Mouse (Mus musculus) brain, adult 10 weeks (tissue): ENCODE results near the gene Kcnh7. TPM values are rescaled to one million over a fixed set of nuclear protein-coding genes. Genes with fewer than 3 reads are reported as not detected.

Experiments
- polyA plus RNA-seq: library from polyadenylated mRNA; stranded (reverse); fragments of 350-450 nt; fragmentation: Illumina TruSeq; extraction: RNeasy Lipid Tissue Mini Kit (QIAGEN cat#74804); gene quantifications from one replicate; pipeline ENCODE4 v1.2.3, GENCODE M21; 2015; ENCODE audit warnings: low read depth, low replicate concordance

Kcnh7 gene
- 25.0 TPM for polyA plus RNA-seq

DNA sequence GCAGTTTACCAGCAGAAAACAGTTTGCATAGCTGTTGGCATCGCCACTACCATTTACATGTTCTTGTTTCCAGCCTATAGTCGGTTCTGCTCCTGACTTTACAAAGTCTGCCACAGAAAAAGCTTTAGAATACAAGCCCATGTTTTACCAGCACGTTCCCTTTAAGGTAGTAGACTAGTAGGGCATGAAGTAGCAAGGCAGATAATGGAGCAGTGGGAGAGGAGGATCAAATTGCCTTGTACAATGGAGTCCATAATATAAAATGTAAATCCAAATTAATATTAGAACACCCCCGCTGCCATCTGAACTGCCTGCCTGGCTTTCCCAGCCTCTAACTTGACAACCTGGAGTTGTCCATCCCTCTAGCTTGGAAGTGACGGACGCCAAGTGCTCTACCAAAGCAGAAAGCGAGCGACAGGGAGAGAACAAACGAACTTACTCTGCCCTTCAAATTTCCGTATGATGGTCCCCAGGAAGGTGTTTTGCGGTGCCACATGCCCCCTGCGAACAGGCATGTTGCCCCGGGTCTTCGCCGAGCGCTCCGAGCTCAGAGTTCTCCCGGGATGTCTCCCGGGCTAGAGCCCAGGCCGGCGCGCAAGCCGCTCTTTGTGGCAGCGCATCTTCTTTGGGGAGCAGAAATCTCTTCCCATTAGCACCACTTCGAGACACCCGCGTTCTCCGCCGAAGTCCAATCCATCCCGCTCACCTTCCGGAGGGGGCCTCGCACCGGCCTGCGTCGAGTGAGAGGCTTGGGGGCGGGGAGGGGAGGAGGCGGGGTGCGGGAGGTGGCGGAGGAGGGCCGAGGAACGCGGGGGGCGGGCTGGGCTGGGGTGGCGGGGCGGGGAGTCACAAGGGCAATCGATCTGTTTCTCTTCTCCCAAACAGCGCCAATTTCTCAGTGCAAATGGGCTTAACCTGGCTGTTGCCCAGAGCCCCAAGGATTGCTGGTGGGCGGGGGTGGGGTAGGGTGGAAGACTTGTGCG is at the start of gene Kcnh7:
Gene Kcnh7, minus strand, starts transcription at position 725 of the 983 bp plus-strand sequence.

DNA sequence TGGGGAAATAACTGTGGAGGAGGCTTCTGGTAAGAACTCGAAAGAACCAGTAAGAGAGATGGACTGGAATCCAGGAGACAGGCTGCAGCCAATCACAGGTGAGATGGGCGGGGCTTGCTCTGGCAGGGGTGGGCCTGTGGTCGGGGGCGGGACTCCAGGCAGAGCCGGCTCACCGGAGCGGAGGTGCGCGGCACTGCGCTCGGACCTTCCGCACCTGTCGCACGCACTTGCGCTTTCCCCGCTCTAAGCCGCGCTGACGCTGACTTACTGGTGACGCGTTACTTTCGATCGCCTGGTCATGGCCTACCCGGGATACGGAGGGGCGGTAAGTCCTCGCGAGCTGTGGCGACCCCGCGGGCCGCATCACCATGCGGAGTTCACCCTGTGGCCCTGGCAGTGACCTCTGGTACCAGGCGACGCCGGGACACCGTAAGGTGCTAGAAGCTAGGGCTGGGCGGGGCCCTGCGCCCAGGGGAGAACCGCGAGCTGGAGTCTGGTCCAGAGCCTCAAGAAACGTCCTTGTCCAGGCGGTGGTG is 519.9 kb downstream of the Kcnh7 start, which contains the start of gene Gca:
Gene Gca, plus strand, starts transcription at position 151 of the 536 bp plus-strand sequence.

DNA sequence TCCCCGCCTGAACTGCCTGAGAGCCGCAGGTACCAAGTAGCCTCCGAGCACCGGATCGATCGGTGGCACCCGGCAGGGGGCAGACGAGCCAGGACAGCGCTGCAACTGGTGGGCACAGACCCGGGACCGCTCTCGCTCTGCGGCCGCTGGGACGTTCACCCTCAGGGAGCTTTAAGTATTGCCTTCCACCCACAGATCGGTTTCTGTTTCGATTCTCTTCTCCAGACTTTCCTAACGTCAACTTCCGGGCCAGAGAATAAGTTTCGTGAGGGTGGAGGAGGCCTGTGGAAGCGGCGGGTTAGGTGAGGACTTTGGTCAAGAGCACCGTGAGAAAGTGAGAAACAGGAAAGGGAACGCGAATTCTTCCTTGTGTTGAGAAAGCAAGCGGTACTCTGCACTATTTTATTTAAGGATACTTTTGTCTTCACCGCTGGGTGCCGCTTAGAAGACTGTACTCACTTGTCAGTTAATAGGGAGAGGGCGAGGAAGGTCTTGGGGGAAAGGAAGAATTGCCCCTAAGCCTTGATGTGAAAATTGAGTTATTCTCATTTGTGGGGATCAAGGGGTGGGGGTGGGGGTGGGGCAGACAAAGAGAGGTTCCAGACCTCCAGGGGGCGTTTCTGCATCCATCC is 538.0 kb downstream of the Kcnh7 start, which contains the start of gene Ifih1:
Gene Ifih1, minus strand, starts transcription at position 242 of the 632 bp plus-strand sequence.

